Mouse (Mus musculus) left cerebral cortex, adult 8-10 months (tissue): Measurements from ENCODE around the gene Ttc23l. TPM values are rescaled to one million over a fixed set of nuclear protein-coding genes. Genes with fewer than 3 reads are reported as not detected.

Experiments used
- total RNA-seq, 4 experiments: library from RNA; stranded (reverse); gene quantifications; 2 replicates each; pipeline ENCODE4 v1.2.4; 2022

Gene Ttc23l
- total RNA-seq, 4 experiments from 2014 or later: not detected

Other genes with a start within 250 kb of the Ttc23l start
- gene Gm21973, start 233.3 kb downstream of the Ttc23l start, total RNA-seq: not detected
- gene Agxt2, start 200.1 kb downstream of the Ttc23l start, total RNA-seq: not detected
- 10 to 100 TPM; 22.3 to 27.0 (median 24.7) TPM for gene Dnajc21, start 88.2 kb downstream of the Ttc23l start, total RNA-seq
- 10 to 100 TPM; 18.1 to 19.8 (median 19.1) TPM for gene Brix1, start 72.7 kb downstream of the Ttc23l start, total RNA-seq
- 10 to 100 TPM; 11.6 to 21.9 (median 13.7) TPM for gene Rad1, start 72.7 kb downstream of the Ttc23l start, total RNA-seq
- 10 to 100 TPM; 11.4 to 14.1 (median 13.0) TPM for gene Rai14, start 156.0 kb upstream of the Ttc23l start, total RNA-seq